Mouse (Mus musculus) spleen, adult 2 months (tissue): ENCODE results near the gene Nt5dc2. TPM values are rescaled to one million over a fixed set of nuclear protein-coding genes. Genes with fewer than 3 reads are reported as not detected.

Experiments
- DNase-seq, 2 experiments: peaks; one replicate each; pipeline versions ENCODE4 v3.0.0 to v3.0.0-alpha.2; 2012 to 2021; ENCODE audit warnings: low spot score in 2 of 2, low read depth in 1 of 2
- H3K27ac ChIP-seq: fragments of 200-500 bp; 2 replicates; pipeline ENCODE4 v1.5.1; 2012; ENCODE audit warnings: low read length, inconsistent platforms; ENCODE audit not compliant: insufficient read depth
- H3K27me3 ChIP-seq: fragments of 200-500 bp; 2 replicates; pipeline ENCODE4 v1.6.1; 2012; ENCODE audit warnings: mild to moderate bottlenecking, moderate library complexity, low read length, inconsistent platforms; ENCODE audit not compliant: control insufficient read depth, insufficient read depth
- H3K36me3 ChIP-seq: fragments of 200-500 bp; 2 replicates; pipeline ENCODE4 v1.6.1; 2012; ENCODE audit warnings: mild to moderate bottlenecking, low read length, inconsistent platforms; ENCODE audit not compliant: control insufficient read depth, insufficient read depth
- H3K4me1 ChIP-seq: fragments of 200-500 bp; 2 replicates; pipeline ENCODE4 v1.6.1; 2011; ENCODE audit warnings: inconsistent platforms; ENCODE audit not compliant: control insufficient read depth, insufficient read depth, insufficient read length
- H3K4me3 ChIP-seq: fragments of 200-500 bp; 2 replicates; pipeline ENCODE4 v1.5.1; 2011; ENCODE audit warnings: mild to moderate bottlenecking, inconsistent platforms; ENCODE audit not compliant: insufficient read depth, insufficient read length; ENCODE audit errors: extremely low read depth
- CTCF ChIP-seq: fragments of 200-500 bp; IDR thresholded peaks from 2 replicates; pipeline ENCODE4 v1.5.1; 2011; ENCODE audit warnings: mild to moderate bottlenecking, inconsistent platforms; ENCODE audit not compliant: insufficient read depth, insufficient read length, insufficient replicate concordance; ENCODE audit errors: extremely low read depth
- POLR2A ChIP-seq: fragments of 200-500 bp; IDR thresholded peaks from 2 replicates; pipeline ENCODE4 v1.6.1; 2011; ENCODE audit warnings: low read depth, low read length, inconsistent platforms
- WGBS: fragments of 180-500 bp; shearing (Covaris S2); methylation state at CpG from one replicate; pipeline ENCODE4 v1.1.7; 2018; 5-methylcytosine and 5-hydroxymethylcytosine counted together
- polyA plus RNA-seq: library from polyadenylated mRNA; depleted of rRNA; stranded (reverse); fragments of >200 nt; gene quantifications from 2 replicates; pipeline ENCODE4 v1.2.3, GENCODE M21; 2012

The Nt5dc2 gene
- polyA plus RNA-seq, 1 experiment, result 30.3 TPM

GRCm38 (mm10) chr14:31138897-31139429 is 8.1 kb downstream of the Nt5dc2 start:
- Histone ChIP-seq H3K4me1 (no peaks in the 10 kb centered on the region), H3K36me3 (no peaks in the 10 kb centered on the region), H3K4me3 (no peak overlapping the region), H3K27me3 (no peaks in the 10 kb centered on the region), H3K27ac (no peak overlapping the region)
- 85% methylated on average over 9 of the region's 9 CpGs for WGBS
- no peak for TF ChIP-seq POLR2A
- TF ChIP-seq CTCF, result no peak
- no peak for DNase-seq

GRCm38 (mm10) chr14:31139666-31140065 is 8.8 kb downstream of the Nt5dc2 start:
- WGBS, result 50% methylated on average over 12 of the region's 12 CpGs
- Histone ChIP-seq H3K4me3 (no peak overlapping the region), H3K27ac (no peak overlapping the region), H3K4me1 (no peaks in the 10 kb centered on the region), H3K36me3 (no peaks in the 10 kb centered on the region), H3K27me3 (no peaks in the 10 kb centered on the region)
- TF ChIP-seq CTCF (no peak), POLR2A (no peak)
- DNase-seq, result no peak

- no peaks in the 10 kb centered on the region for H3K27me3 ChIP-seq
- TF ChIP-seq CTCF (no peak), POLR2A (no peak)
- H3K4me1 ChIP-seq, result no peaks in the 10 kb centered on the region
- WGBS, result 93% methylated on average over 15 of the region's 15 CpGs
- no peak overlapping the region for H3K27ac ChIP-seq
- no peak overlapping the region for H3K4me3 ChIP-seq
- no peaks in the 10 kb centered on the region for H3K36me3 ChIP-seq
- no peak for DNase-seq
These were observed 9.3 kb downstream of the Nt5dc2 start for GRCm38 (mm10) chr14:31140141-31140540.

GRCm38 (mm10) chr14:31141011-31141410 is 10.2 kb downstream of the Nt5dc2 start:
- TF ChIP-seq CTCF (no peak), POLR2A (no peak)
- 94% methylated on average over 14 of the region's 14 CpGs for whole genome bisulfite sequencing
- H3K27ac ChIP-seq, result no peak overlapping the region
- H3K27me3 ChIP-seq, result no peaks in the 10 kb centered on the region
- no peak for DNase-seq
- no peaks in the 10 kb centered on the region for H3K36me3 ChIP-seq
- no peaks in the 10 kb centered on the region for H3K4me1 ChIP-seq
- H3K4me3 ChIP-seq, result no peak overlapping the region

GRCm38 (mm10) chr14:31145694-31146093 is 14.8 kb downstream of the Nt5dc2 start:
- no peak for DNase-seq
- WGBS, result 92% methylated on average over 11 of the region's 11 CpGs
- Histone ChIP-seq H3K4me1 (no peaks in the 10 kb centered on the region), H3K4me3 (no peak overlapping the region), H3K27me3 (no peaks in the 10 kb centered on the region), H3K27ac (no peak overlapping the region), H3K36me3 (no peaks in the 10 kb centered on the region)
- TF ChIP-seq CTCF, result no peak
- no peak for TF ChIP-seq POLR2A

GRCm38 (mm10) chr14:31160196-31161150 is 29.6 kb downstream of the Nt5dc2 start:
- Histone ChIP-seq H3K4me3 (no peak overlapping the region), H3K27me3 (no peaks in the 10 kb centered on the region), H3K36me3 (no peaks in the 10 kb centered on the region), H3K4me1 (no peaks in the 10 kb centered on the region), H3K27ac (no peak overlapping the region)
- TF ChIP-seq CTCF, result no peak
- TF ChIP-seq POLR2A, result no peak
- WGBS, result 56% methylated on average over 27 of the region's 27 CpGs
- no peak for DNase-seq

- no peaks in the 10 kb centered on the region for H3K27me3 ChIP-seq
- TF ChIP-seq CTCF (no peak), POLR2A (no peak)
- H3K4me1 ChIP-seq, result no peaks in the 10 kb centered on the region; the same call in 1 of the 2 replicates
- H3K36me3 ChIP-seq, result no peaks in the 10 kb centered on the region
- no peak for DNase-seq
- WGBS, result 88% methylated on average over 7 of the region's 7 CpGs
- H3K27ac ChIP-seq, result no peak overlapping the region
- no peak overlapping the region for H3K4me3 ChIP-seq
These were observed 30.3 kb downstream of the Nt5dc2 start for GRCm38 (mm10) chr14:31161191-31161590.
